Mouse (Mus musculus) layer of hippocampus, postnatal 10 days (tissue): ENCODE results near the gene Ccdc122. TPM values are rescaled to one million over a fixed set of nuclear protein-coding genes. Genes with fewer than 3 reads are reported as not detected.
"Not testable (repeated sequence)": the region's sequence is repeated elsewhere in the genome, so short reads cannot be mapped to it uniquely, and the experiment has no call there.

Experiments
- DNase-seq, 2 experiments: peaks; one replicate each; pipeline ENCODE4 v3.0.0; 2021; ENCODE audit warnings: low spot score in 2 of 2
- total RNA-seq, 2 experiments: library from RNA; stranded (reverse); gene quantifications; 2 replicates each; pipeline ENCODE4 v1.2.3; 2021

The Ccdc122 gene
- total RNA-seq, 2 experiments from 2014 or later = 1.4 to 1.8 TPM

GRCm38 (mm10) chr14:77110622-77111021, 74.0 kb downstream of the Ccdc122 start:
- not testable (repeated sequence) for DNase-seq

GRCm38 (mm10) chr14:77130612-77131011, 94.0 kb downstream of the Ccdc122 start:
- no peak for DNase-seq

- no peak for DNase-seq
Observed at GRCm38 (mm10) chr14:77136936-77137335, 100.4 kb downstream of the Ccdc122 start.

GRCm38 (mm10) chr14:77141324-77142282, 105.0 kb downstream of the Ccdc122 start:
- DNase-seq = peak; percentile 80 to 81

GRCm38 (mm10) chr14:77145103-77145502, 108.5 kb downstream of the Ccdc122 start:
- no peak for DNase-seq

GRCm38 (mm10) chr14:77147635-77148034, 111.1 kb downstream of the Ccdc122 start:
- no peak for DNase-seq

GRCm38 (mm10) chr14:77150556-77150955, 114.0 kb downstream of the Ccdc122 start:
- DNase-seq = no peak

- DNase-seq = no peak
Observed at GRCm38 (mm10) chr14:77151431-77151830, 114.9 kb downstream of the Ccdc122 start.

- peak; percentile 83 to 89 for DNase-seq
Observed at GRCm38 (mm10) chr14:77156222-77156910, 119.8 kb downstream of the Ccdc122 start, which contains the start of gene Enox1. Enox1 (plus strand) TSS chr14:77156763.

- peak in 1 of 2 experiments; percentile 33 for DNase-seq
Observed at GRCm38 (mm10) chr14:77156911-77157504, 120.4 kb downstream of the Ccdc122 start.

- DNase-seq = peak; percentile 83 to 89
Observed at GRCm38 (mm10) chr14:77157505-77157911, 120.9 kb downstream of the Ccdc122 start.

- DNase-seq = no peak
Observed at GRCm38 (mm10) chr14:77159397-77159796, 122.8 kb downstream of the Ccdc122 start.

Other genes starting within 250 kb of the Ccdc122 start
- 1 to 10 TPM; 4.5 to 4.6 TPM for gene Lacc1, start 132 bp downstream of the Ccdc122 start, total RNA-seq
- 10 to 100 TPM; 58.5 to 64.8 TPM for gene Enox1, start 120.0 kb downstream of the Ccdc122 start, total RNA-seq